Mouse (Mus musculus): ENCODE measurements around the gene Cyp8b1.

The Cyp8b1 gene

DNA sequence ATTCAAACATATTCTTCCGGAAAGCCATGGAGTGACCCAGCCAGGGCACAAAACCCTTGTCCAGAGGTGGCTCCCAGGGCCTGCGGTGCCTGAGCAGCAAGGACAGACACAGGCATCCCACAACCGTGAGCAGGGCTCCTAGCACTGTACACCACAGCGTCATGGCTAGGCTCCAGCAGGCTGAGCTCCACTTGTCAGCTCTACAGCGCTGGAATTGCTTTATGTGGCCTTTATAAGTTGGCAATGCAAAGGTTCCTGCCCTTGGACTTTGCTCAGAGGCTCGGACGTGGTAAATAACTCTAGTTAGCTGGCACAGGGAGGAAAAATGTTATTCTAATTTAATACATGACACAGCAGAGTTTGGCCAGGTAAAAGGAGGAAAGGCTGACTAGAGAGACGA is at the start of gene Cyp8b1:
Gene Cyp8b1, minus strand, starts transcription at position 204 of the 400 bp plus-strand sequence.
- no peak for DNase-seq

DNA sequence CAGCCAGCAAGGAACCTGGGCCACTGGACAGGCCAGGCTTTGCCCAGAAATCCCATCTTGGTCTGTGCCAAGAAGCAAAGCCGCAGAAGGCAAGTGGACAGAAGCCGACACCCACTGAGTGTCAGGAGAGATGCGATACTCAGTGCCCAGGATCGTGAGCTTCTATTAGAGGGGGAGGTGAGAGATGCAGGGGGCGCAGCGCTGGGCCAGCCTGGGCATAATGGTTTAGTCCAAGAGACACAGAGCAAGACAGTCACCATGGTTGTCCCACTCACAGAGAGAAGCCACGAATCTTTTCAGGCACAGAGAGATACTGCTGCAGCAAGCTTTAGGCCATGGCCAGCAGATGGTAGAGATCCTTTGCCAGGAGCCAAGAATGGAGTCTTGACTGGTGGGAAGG is 48.8 kb upstream of the Cyp8b1 start:
- no peak for DNase-seq

DNA sequence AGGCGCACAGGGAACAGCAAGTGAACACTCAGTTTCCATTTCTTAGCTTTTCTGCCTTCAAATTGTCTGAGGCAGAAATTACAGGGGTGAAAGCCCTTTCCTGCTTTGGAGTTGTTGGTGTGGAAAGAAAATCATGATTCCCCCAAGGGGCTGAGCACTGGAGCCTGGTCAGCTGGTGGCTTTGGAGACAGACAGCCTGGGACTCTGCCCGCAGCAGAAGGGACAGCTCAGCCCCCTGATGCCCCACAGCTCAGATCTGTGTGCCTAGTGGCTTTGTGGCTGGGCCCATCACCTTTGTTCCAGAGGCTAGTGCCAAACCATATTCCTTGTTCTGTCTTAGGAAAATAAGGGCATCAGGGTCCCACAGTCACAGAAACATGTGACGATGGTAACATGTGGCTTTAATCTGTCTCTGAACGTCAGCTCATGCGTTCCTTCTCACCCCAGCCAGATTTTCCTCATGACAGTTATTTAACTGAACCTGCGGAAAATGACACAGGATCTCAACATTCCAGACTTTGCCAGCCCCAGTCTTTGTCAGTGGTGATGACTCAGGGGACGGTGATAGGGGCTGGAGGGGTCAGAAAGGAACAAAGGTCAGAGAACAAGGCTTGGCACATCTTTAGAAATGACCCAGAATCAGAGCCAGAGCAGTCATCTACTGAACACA is 44.0 kb upstream of the Cyp8b1 start:
- DNase-seq: peak; percentile 33

DNA sequence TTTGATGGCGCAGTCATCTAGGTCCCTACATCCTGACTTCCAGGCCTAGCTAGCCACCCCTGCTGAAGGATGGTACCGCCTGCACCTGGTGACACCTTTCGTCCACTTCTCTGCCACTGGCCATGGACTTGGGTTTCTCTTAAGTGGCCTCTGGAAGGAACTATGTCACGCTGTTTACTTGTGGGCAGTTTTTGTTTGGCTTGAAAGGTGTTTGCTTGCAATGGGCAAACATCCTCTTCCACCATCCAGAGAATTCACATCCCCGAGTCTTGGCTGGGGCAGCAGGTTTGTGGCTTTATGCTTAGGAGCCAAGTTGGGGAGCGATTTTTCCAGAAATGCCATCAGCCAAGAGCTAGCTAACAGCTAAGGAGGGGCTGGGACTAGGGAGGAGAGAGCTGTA is 36.5 kb upstream of the Cyp8b1 start:
- DNase-seq: no peak

DNA sequence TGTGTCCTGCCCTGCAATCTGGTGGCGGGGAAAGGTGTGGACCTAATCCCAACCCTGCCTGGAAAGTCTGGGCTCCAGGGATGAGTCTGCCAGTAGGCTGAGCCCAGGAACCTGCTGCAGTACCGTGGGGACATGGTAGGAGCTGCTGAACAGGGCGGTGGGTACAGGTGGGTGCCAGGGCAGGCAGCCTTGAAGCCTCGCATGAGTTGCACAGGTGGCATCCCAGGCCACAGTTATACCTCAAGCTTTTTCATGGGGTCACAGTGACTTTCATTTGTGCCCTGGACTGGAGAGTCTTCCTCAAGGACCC is 35.0 kb upstream of the Cyp8b1 start:
- DNase-seq: no peak

DNA sequence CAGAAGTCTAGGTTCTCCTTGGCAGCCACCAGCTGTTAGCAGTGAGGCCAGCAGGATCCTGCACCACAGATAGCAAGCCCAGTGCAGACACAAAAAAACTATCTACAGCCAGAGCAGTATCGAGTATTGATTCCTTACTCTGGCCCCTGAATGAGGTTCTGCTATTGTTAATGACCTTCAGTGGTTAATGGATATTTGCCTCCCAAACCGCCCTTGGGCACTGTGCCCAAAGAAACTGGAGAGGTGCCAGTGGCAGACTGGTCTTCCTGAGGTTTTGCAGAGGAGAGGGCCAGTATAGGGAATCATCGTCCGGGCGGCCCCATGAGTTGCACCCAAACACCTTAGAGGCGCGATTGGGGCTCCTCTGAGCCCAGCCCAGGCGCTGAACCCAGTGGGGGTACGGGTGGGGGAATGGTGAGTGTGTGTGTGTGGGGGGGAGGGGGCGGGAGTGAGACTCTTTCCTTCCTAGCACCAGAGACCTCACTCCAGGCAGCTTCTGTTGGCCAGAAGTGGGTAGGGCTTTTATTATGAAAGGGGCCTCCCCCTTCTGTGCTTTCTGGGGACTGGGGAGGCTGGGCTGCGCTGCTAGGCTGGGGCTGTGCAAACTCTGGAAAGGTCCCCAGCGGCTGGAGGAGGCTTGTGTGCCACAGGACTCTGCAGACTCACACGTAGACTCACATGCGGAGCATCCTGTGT is 34.5 kb upstream of the Cyp8b1 start, which contains the start of gene Fam198a:
Gene Fam198a, plus strand, starts transcription at position 571 of the 696 bp plus-strand sequence.
- DNase-seq: peak; percentile 58

DNA sequence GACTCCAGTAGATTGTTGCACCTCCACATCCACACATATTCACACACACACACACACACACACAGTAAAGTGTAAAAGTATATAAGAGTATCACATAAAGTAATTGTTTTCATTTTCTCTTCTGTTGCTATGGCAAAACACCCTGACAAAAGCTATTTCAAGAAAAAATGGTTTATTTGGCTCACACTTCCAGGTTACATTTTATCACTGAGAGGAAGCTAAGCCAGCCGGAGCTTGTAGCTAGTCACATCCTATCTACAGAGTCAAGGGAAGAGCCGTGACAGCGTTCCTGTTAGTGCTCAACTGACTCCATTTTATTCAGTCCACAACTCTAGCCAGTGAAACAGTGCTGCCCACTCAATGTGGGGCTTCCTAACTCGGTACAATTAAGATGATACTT is 32.3 kb upstream of the Cyp8b1 start:
- no peak for DNase-seq

DNA sequence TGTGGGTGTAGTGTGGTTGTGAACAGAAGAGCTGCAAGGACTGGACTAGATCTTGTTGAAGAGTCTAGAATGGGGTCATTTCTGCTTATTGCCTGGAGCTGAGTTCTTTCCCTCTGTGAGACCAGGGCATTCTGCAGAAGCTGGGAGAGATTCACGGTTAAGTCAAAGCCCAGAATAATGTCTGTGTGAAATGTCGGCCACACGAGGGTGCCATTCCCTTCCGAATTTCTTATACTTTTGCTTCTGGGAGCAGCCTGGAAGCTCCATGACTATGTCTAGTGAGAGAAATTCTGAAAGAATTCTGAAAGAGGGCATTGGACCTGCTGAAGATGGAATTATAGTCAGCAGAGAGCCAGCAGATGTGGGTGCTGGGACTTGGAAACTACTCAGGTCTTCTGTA is 31.7 kb upstream of the Cyp8b1 start:
- peak; percentile 66 for DNase-seq

DNA sequence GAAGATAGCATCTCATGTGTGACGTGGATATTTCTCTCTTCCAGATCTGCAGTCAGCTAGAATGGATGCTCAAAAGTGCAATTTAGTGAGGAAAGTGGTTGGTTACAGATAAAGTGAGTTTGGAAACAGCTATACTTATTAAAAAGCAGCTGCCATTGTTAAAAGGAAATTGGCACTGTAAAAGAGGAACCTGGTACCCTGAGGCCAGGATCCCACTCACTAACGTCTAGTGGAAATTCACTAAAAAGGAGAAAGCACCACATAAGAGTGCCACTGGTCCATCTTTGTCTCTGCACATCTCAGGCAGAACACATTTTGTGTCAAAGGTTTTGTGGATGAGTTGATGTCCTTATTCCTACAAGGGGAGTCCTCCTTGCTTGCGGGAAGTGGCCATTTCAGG is 27.5 kb upstream of the Cyp8b1 start:
- no peak for DNase-seq

DNA sequence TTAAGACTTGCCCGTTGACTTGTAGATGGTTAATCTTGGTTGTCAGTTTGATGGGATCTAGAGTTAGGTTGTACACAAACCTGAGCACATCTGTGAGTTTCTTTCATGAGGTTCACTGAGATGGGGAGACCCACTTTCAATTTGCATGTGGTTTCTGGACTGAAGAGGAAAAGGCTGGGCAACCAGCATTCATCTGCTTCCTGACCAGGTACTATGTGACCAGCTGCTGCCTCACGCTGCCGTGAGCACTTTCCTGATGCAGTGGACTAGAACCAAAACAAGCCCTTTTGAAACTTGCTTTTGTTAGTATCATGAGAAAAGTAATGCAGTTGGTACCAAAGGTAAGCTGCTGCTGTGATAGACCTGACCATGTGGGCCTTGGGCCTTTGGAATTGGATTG is 26.9 kb upstream of the Cyp8b1 start:
- DNase-seq: no peak

DNA sequence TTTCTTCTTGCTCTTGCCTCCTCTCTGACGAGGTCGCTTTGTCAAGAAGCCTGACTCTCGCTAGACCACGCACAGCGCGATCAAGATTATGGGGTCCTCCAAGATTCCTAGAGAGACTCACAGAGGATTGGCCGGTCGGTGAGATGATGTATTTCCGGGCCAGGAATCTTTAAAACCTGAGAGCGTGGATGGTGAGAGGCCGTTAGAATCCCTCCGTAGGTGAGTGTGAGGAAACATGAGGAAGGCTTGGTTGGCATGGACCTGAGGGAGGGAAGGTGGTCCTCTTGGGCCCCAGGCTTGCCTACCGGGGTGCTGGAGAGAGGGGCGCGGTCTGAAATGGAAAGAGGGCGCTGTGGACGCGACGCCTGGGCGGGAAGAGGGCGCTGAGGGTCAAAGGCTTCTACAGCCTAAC is 21.8 kb upstream of the Cyp8b1 start:
- peak; percentile 70 for DNase-seq

DNA sequence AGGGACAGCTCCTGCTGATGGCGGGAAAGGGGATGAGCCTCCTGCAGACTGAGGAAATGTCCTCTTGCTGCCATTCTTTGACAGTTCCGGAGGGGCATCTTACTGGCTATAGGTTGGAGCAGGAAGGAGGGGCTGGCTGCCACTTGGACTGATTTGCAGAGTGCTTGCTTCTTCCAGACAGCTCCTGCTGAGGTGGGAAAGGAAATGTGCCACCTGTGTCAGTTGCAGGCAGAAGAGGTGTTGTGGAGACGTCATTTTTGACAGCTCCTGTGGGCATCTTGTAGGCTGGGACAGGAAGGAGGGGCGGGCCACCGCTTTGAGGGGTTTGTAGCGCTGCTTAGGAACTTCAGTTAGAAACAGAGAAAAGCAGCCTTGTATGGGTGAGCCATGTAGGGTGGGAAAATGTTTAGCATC is 21.4 kb upstream of the Cyp8b1 start:
- no peak for DNase-seq

DNA sequence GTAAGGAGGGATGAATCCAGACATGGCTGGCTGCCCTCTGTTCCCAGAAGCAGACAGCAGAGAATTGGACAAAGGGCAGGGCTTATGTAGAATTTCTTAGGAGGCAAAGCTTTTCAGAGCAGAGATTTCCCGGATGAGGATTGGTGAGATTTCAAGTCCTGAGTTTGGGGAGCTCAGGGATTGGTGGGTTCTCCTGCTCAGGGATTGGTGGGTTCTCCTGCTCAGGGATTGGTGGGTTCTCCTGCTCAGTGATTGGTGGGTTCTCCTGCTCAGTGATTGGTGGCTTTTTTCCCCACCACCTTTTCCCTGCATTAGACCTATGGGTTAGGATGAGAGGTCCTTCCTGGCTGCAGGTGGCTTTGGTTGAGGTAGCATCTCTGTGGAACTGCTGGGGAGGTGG is 20.8 kb upstream of the Cyp8b1 start:
- no peak for DNase-seq

DNA sequence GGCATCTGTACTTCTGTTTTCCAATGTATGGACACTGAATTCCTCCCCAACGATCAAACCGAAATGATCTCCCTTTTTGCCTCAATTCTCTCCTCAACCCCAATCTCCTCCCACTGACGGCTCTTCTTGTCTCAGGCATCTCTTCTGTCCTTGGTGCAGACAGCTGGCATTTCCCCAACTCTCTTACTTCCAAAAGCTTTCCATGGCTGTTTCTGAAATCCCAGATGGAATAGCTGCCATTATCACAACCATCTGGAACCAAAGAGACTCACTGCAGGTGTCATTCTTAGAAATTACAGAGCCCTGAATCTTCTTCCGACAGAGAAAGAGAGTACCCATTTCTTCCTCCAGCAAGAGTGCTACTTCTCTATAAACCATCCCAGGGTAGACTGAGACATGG is 18.8 kb upstream of the Cyp8b1 start:
- no peak for DNase-seq

DNA sequence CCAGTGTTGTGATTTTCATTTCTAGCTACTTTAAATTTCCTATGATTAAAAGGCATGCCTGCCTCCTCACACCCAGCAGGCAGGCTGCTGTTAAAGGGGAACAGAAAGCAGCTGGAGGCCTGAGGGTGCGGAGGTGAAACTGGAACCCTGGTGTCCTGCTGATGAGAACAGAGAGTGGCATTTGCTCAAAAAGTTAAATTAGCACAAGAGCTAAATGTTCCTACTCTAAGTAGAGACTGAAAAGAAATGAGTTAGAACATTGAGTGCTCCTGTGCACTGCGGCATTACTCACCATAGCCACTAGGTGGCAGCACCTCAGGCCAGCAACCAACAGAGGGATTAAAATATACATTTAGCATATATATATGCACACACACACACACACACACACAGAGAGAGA is 12.4 kb upstream of the Cyp8b1 start:
- DNase-seq: peak; percentile 49

DNA sequence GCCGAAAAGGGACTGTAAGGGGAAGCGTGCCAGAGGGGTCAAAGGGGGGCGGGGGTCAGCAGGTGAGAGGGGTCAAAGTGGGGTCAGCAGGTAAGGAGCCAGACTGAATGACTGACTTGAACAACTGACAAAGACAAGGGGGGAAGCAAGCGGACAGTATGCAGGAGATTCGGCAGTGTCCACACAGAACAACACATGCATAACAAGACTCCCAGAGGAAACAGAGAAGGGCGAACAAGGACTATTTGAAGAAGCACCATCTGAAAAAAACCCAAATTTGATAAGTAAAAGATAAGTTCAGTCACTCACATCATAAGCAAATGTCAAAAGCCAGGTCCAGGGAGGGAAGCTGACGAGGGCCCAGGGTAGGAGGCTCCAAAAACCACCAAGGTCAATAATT is 11.6 kb upstream of the Cyp8b1 start:
- DNase-seq: no peak

DNA sequence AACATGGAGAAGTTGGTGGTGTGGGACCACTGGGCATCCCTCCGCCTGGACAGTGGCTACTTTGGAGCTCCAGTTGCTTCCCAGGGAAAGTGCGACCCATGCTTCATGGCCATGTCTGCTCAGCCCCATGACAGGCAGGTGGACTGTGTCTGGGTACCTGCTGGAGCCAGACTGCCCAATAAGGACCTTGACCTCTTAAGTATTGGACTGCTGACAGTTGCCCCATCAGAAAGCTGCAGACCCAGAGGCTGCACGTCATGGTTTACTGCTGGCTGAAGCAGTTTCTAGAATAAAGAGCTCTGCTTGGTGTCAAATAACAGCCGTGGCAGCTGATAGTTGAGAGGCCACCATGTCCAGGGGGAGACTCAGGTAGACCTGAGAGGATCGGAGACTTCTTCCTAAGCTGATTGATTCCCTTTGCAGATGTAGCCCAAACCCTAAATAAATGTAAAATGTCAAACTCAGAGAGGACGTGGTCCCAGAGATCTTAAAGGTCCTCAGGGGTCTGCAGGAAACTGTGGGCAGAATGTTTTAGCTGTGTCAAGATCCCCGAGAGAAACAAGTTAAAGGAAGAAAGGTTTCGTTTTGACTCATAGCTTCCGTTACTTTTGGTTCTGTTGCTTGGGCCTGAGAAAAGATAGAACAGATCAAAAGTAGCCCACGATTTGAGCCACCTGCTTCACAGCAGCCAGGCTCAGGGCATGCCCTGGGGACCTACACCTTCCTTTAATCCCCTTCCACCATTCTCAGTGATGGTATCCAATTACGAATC is 10.7 kb upstream of the Cyp8b1 start:
- no peak for DNase-seq

DNA sequence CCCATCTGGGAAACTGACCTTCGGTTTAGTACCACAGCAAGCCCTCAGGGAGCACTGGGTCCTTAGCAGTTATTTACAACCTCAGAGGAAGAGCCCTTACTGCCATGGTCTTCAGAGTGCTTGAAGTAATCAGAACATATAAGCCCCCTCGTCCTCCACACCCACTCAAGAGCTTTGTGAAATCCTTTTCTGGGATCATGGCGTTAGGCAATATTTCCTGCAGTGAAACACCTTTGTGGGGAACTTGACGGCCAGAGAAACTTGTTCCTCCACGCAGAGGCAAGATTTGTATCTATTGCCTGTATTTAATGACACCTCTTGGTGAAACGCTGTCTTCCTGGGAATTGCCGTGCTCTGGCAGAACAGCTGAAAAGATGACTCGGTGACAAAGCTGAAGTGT is 9.9 kb upstream of the Cyp8b1 start:
- DNase-seq: no peak

DNA sequence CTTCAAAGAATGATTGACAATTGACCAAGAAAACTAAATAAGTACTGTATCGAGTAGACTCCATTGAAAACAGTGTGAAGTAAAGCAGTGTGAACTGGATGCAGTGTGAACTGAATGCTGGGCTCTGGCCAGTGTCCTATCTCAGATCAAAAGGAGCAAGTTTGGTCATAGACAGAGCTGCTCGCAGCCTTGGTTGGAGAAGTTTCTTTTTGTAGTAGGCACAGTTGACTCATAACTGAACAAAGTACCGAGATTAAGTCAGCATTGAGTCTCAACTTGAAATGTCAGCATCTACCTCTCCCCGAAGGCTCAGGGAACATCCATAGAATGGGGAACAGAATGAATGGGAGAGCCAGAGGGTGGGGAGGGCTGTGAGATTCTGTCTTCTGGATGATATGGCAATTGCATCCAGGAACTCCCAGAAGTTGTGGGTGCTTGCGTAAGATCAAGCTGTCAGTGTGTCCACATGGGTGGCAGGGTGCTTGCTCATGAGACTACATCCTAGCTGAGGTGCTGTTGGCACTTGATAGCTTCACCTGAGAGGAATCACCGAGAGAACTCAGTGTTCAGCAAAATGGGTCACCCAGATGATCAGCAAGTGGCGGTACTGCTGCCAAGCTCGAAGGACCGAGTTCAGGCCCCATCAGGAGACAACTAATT is 8.9 kb upstream of the Cyp8b1 start:
- no peak for DNase-seq

DNA sequence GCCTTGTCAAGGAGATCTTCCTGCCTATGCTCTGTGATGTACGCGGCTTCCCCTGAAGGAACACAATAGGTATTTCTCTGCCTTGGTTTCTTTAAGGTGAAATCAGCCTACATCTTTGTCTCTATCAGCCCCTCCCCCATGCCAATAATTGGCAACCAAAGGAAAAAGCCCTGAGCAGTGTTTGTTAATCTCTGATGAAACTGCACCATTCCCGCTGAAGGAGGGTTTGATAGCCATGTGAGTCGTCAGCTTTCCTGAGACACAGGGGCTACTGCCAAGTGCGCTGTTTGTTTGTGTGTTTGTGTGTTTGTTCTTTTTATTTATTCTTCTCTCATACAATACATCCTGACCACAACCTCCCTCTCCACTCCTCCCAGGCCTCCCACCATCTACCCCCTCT is 7.8 kb upstream of the Cyp8b1 start:
- no peak for DNase-seq

DNA sequence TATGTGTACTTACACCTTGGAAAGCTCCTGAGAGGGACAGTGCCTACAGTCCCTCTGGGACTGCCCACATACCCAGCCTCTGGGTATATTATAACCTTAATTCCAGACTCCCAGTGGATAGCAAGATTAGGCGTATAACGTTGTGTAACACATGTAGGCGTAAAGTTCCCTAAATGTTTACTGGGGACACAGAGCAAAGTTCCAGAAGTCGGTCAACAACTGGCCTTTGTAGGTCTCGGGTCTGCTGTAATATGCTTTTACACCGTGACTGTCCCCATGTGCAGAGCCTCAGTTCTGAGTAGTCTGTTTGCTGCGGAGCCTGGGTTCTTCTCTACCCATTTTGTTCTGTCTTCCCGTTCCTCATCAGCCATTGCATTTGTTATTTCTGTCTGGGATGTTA is 7.3 kb upstream of the Cyp8b1 start:
- no peak for DNase-seq

DNA sequence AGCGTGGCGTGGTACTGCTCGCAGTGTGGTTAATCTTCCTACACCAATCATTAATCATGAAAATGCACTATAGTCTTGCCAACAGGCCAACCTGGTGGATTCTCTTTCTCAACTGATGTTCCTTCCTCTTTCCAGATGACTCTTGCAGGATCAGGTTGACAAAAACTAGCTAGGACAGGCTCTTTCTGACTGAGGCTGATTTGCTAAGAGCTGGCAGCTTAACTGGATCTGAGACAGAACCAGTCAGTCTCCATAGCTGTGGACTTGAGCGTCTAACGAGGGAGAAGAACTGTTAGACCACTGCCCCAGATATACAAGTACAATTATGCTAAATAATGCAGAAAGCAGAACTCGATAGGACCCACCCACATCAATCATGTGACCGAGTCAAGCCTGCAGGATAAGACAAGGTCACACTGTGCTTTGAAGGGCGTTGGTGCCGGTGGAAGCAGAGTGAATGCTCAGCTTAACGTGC is 3.0 kb upstream of the Cyp8b1 start:
- DNase-seq: no peak

DNA sequence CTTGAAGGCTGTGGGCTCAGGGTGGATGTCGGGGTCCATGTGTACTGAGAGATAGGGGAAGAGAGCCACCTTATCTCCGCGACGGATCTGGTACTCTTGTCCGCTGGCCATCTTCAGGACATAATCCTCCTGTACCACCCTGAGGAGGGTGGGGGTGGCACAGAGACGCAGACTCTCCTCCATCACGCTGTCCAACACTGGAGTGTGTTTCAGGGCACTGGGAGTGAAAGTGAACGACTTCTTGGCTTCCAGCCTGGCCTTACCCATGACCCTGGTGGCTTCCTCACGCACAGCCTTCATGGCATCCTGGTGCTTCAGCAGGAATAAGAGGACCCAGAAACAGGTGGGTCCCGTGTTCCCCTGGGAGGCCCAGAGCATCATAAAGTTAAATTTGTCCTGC is 1.0 kb downstream of the Cyp8b1 start:
- DNase-seq: no peak

Data from embryo, embryonic 11 days (tissue).